Mouse (Mus musculus) forebrain, embryonic 15.5 days (tissue): ENCODE data around the gene Orai2. TPM values are rescaled to one million over a fixed set of nuclear protein-coding genes. Genes with fewer than 3 reads are reported as not detected.

Experiments used
- ATAC-seq: fragments of 200-750 bp; cut with Nextera tagmentation; replicated peaks from 2 replicates; pipeline ENCODE4 v1.8.0; 2017; ENCODE audit warnings: mild to moderate bottlenecking, moderate TSS enrichment, moderate library complexity
- H3K27ac ChIP-seq: fragments of 300-500 bp; sonication (generic); replicated peaks from 2 replicates; pipeline ENCODE4 v1.5.1; 2015; ENCODE audit warnings: mild to moderate bottlenecking, inconsistent platforms
- H3K27me3 ChIP-seq: fragments of 300-500 bp; sonication (generic); 2 replicates; pipeline ENCODE4 v1.6.1; 2015; ENCODE audit warnings: inconsistent platforms
- H3K36me3 ChIP-seq: fragments of 300-500 bp; sonication (generic); 2 replicates; pipeline ENCODE4 v1.6.1; 2015; ENCODE audit warnings: mild to moderate bottlenecking, inconsistent platforms
- H3K4me1 ChIP-seq: fragments of 300-500 bp; sonication (generic); 2 replicates; pipeline ENCODE4 v1.6.1; 2015; ENCODE audit warnings: inconsistent platforms
- H3K4me2 ChIP-seq: fragments of 300-500 bp; sonication (generic); replicated peaks from 2 replicates; pipeline ENCODE4 v1.6.1; 2015; ENCODE audit warnings: mild to moderate bottlenecking, inconsistent platforms
- H3K4me3 ChIP-seq: fragments of 300-500 bp; sonication (generic); 2 replicates; pipeline ENCODE4 v1.5.1; 2015; ENCODE audit warnings: mild to moderate bottlenecking, inconsistent platforms
- H3K9ac ChIP-seq: fragments of 300-500 bp; sonication (generic); replicated peaks from 2 replicates; pipeline ENCODE4 v1.6.1; 2015; ENCODE audit warnings: mild to moderate bottlenecking, inconsistent platforms
- H3K9me3 ChIP-seq: fragments of 300-500 bp; sonication (generic); 2 replicates; pipeline ENCODE4 v1.6.1; 2016; ENCODE audit warnings: inconsistent platforms
- WGBS: fragments of 180-500 bp; shearing (Covaris S2); methylation state at CpG from one replicate; pipeline ENCODE4 v1.1.7; 2015; ENCODE audit warnings: mixed read lengths; 5-methylcytosine and 5-hydroxymethylcytosine counted together
- polyA plus RNA-seq: library from polyadenylated mRNA; unstranded; fragments of >200 nt; fragmentation: Nextera tagmentation; extraction: Ambion mirVana; gene quantifications from 2 replicates; pipeline ENCODE4 v1.2.1, GENCODE M21; 2015

Gene Orai2
- polyA plus RNA-seq, 1 experiment from 2014 or later = 39.1 TPM

DNA sequence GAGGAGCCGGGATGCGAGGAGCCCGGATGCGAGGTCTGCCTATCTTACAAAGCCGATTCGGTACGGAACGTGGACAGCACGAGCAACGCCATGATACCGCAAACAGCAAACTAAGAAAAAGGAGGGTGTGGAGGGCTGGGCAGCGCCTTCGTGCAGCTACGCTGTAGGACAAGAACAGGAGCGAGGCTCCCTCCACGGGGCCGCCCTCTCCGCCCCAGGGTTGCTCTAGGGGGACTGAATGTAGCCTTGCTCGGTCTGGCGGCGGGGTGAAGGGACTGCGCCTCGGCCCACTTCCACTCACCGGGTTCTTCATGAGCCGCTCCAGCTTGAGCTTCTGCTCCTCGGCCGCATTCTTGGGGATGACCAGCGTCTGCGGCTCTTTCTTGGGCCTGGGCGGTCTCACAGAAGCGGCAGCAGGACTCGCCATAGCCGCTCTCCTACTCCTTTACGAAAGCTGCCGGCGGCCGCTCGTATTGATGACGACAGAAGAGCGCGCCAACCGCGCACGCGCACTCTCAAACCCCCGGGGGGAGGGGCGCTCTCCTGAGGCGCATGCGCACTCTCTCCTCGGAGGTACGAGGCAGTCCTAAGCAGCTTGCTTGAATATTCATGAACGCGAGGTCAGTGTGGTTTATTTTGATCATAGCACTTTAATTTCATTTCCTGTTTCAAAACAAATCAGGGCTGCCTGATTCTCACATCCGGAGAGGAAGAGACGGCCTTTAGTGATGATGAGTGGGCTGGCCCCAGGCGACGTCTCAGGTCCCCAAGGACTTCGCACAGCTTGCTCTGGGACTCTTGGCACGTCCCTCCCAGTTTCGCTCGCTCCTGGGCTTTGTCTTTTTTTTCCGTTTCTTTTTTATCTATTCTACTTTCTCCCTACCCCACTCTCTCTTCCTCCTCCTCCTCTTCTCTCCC, 28.2 kb upstream of the Orai2 start, which contains the start of gene Prkrip1:
TSS of gene Prkrip1 (minus strand) at position 490 of the 918 bp plus-strand sequence.
- Histone ChIP-seq H3K27ac (peak within 1 kb of the TSS; percentile 92), H3K27me3 (no peaks in the 10 kb centered on the region), H3K4me2 (peak within 1 kb of the TSS; percentile 93), H3K4me3 (peak within 1 kb of the TSS; percentile 97), H3K4me1 (peaks cover 13% of the 10 kb centered on the region), H3K9ac (peak within 1 kb of the TSS; percentile 83), H3K9me3 (no peaks in the 10 kb centered on the region), H3K36me3 (peaks cover 32% of the 10 kb centered on the region)
- WGBS = under 1% methylated on average over 62 of the region's 62 CpGs
- ATAC-seq = peak; percentile 87

GRCm38 (mm10) chr5:136191870-136192269, 21.4 kb upstream of the Orai2 start:
- H3K9ac ChIP-seq = no peak overlapping the region
- H3K4me1 ChIP-seq = no peaks in the 10 kb centered on the region
- H3K4me2 ChIP-seq = no peak overlapping the region
- peaks cover 87% of the 10 kb centered on the region for H3K36me3 ChIP-seq
- H3K9me3 ChIP-seq = no peaks in the 10 kb centered on the region
- WGBS = 85% methylated on average over 7 of the region's 7 CpGs
- no peak overlapping the region for H3K27ac ChIP-seq
- ATAC-seq = no peak
- H3K27me3 ChIP-seq = no peaks in the 10 kb centered on the region
- no peak overlapping the region for H3K4me3 ChIP-seq

DNA sequence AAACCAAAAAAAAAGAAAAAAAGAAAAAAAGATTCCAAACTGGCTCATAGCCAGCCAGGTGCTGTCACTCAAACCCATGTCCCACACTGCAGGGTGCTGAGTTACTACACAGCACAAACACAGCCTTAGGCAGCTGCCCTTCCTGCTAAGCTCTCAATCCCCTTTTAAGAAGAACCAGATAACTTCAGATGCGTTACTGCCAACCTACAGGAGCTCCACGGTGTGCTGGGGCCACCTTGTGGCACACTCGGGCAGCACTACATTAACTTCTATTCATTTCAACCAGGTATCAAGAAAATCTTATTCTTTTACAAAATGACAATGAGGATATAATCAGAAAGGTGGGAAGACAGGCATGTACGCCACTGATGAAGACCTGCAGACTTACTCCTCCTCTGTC, 16.2 kb upstream of the Orai2 start:
- H3K36me3 ChIP-seq = peaks cover 61% of the 10 kb centered on the region
- no peaks in the 10 kb centered on the region for H3K4me1 ChIP-seq
- 40% methylated on average over 4 of the region's 4 CpGs for WGBS
- no peak overlapping the region for H3K27ac ChIP-seq
- no peak overlapping the region for H3K4me2 ChIP-seq
- no peak for ATAC-seq
- H3K27me3 ChIP-seq = no peaks in the 10 kb centered on the region
- H3K9ac ChIP-seq = no peak overlapping the region
- no peaks in the 10 kb centered on the region for H3K9me3 ChIP-seq
- H3K4me3 ChIP-seq = no peak overlapping the region

DNA sequence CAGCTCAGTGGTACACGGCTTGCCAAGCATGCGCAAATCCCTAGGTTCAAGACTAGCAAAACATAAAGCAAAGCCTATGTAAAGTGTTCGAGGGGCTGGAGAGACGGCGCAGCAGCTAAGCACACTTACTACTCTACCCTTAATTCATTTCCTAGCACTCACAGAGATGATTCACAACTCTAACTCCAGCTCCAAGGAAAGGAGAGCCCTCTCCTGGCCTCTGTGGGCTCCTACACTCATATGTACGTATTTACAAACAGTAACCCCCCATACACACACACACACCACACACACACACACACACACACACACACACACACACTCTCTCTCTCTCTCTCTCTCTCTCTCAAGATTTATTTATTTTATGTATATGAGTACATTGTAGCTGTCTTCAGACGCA, 13.3 kb upstream of the Orai2 start:
- H3K4me1 ChIP-seq = no peaks in the 10 kb centered on the region
- H3K27ac ChIP-seq = no peak overlapping the region
- no peaks in the 10 kb centered on the region for H3K9me3 ChIP-seq
- H3K4me2 ChIP-seq = no peak overlapping the region
- H3K36me3 ChIP-seq = peaks cover 61% of the 10 kb centered on the region
- no peak overlapping the region for H3K9ac ChIP-seq
- H3K4me3 ChIP-seq = no peak overlapping the region
- ATAC-seq = no peak
- no peaks in the 10 kb centered on the region for H3K27me3 ChIP-seq
- WGBS = 91% methylated on average over 7 of the region's 7 CpGs

- Histone ChIP-seq H3K27ac (no peak overlapping the region), H3K9me3 (no peaks in the 10 kb centered on the region), H3K36me3 (peaks cover 56% of the 10 kb centered on the region), H3K4me1 (no peaks in the 10 kb centered on the region), H3K4me3 (no peak overlapping the region), H3K4me2 (no peak overlapping the region), H3K9ac (no peak overlapping the region), H3K27me3 (no peaks in the 10 kb centered on the region)
- no peak for ATAC-seq
- 98% methylated on average over 4 of the region's 4 CpGs for WGBS
Measured at GRCm38 (mm10) chr5:136182830-136183229, 12.3 kb upstream of the Orai2 start.

DNA sequence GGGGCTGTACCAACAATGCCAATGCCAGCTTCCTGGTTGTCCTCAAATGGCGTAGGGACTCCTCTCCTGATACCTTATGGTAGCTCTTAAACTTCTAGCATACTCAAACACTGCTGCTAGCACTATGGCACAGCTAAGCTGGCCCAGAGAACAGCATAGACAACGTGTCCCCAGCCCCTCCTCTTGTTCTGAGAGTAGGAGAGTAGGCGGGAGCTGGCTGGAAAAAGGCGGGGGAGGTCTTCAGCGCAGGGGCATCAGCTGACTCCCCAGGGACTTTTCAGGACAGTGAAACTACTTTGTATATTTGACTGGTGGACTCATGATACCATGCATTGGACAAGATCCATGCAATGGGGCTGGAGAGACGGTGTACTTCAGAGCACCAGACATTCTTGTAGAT, 11.5 kb upstream of the Orai2 start:
- Histone ChIP-seq H3K4me2 (no peak overlapping the region), H3K27me3 (no peaks in the 10 kb centered on the region), H3K9me3 (no peaks in the 10 kb centered on the region), H3K36me3 (peaks cover 53% of the 10 kb centered on the region), H3K27ac (no peak overlapping the region), H3K4me3 (no peak overlapping the region), H3K9ac (no peak overlapping the region), H3K4me1 (no peaks in the 10 kb centered on the region)
- ATAC-seq = no peak
- 92% methylated on average over 6 of the region's 6 CpGs for WGBS

DNA sequence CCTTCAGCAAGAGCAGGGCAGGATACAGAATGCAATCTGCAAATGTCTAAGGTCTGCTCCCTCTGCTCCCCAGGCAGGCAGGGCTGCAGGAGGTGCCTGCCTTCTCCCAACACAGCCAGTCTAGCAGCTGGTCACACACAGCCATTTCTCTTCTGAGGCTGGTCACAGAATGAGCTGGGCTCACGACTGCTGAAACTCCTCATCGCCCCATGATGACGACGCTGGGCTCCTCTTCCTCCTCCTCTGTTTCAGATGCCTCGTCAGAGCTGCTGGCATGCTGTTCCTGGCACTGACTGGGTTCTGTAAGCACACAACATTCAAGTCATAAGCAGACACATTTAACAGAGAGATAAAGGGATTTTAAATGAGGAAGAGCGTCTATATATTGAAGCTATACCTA, 10.7 kb upstream of the Orai2 start:
- peaks cover 48% of the 10 kb centered on the region for H3K36me3 ChIP-seq

GRCm38 (mm10) chr5:136179594-136179993, 9.1 kb upstream of the Orai2 start:
- Histone ChIP-seq H3K9me3 (no peaks in the 10 kb centered on the region), H3K27me3 (no peaks in the 10 kb centered on the region), H3K4me3 (no peak overlapping the region), H3K4me1 (peaks cover 4% of the 10 kb centered on the region), H3K27ac (no peak overlapping the region), H3K36me3 (peaks cover 44% of the 10 kb centered on the region), H3K4me2 (no peak overlapping the region), H3K9ac (no peak overlapping the region)
- ATAC-seq = no peak
- 78% methylated on average over 5 of the region's 5 CpGs for WGBS

More for the DNA sequence above, 10.7 kb upstream of the Orai2 start:
- 94% methylated on average over 6 of the region's 6 CpGs for WGBS
- Histone ChIP-seq H3K4me1 (no peaks in the 10 kb centered on the region), H3K9me3 (no peaks in the 10 kb centered on the region), H3K4me2 (no peak overlapping the region), H3K27ac (no peak overlapping the region), H3K4me3 (no peak overlapping the region), H3K27me3 (no peaks in the 10 kb centered on the region), H3K9ac (no peak overlapping the region)
- ATAC-seq = no peak

DNA sequence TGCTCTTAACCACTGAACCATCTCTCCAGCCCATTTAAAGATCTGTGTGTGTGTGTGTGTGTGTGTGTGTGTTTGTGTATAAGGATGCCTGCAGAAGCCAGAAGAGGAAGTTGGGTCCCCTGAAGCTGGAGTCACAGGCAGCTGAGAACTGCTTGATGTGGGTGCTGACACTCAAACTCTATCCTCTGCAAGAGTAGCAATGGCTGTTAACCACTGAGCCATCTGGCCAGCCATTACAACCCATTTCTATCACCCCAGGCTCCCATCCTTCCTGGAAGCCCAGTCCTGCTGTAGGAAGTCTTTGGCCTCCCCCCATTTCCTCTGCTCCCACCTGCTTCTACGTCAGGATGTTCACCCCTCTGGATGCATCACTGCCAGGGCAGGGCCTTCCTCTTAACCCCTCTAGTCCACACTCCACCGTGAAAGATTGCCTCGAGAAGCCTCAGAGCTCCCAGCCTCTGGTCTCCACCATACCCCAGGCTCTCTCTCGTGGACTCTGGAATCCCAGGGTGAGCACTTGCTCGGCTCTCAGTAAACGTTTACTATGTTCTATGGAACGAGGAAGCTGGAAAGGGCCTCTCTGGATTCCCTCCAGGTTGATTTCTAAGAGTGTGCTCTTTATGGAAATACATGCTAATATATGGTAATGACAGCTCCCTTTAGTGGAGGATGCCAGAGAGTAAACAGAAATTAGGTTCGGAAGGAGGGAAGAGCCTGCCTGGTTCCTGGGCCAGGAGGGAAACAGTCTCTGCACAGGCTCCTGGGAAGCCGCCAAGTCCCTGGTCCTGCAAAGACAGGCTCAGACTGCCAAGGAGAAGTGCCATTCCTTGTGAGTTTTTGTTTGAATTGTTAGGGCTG, 3.3 kb upstream of the Orai2 start:
- Histone ChIP-seq H3K4me2 (0 out of 2 replicates have a peak overlapping the region, but pooled peaks have one; percentile 9), H3K9me3 (no peaks in the 10 kb centered on the region), H3K9ac (no peak overlapping the region; the same call in 1 of the 2 replicates), H3K4me1 (peaks cover 45% of the 10 kb centered on the region), H3K36me3 (peaks cover 5% of the 10 kb centered on the region; the same call in 1 of the 2 replicates), H3K27ac (peak overlapping the region; percentile 85), H3K4me3 (no peak overlapping the region), H3K27me3 (no peaks in the 10 kb centered on the region; the same call in 1 of the 2 replicates)
- peak; percentile 56 for ATAC-seq
- 18% methylated on average over 9 of the region's 9 CpGs for WGBS

- ATAC-seq = no peak
- WGBS = 82% methylated on average over 9 of the region's 9 CpGs
- H3K9ac ChIP-seq = no peak overlapping the region
- H3K36me3 ChIP-seq = peaks cover 4% of the 10 kb centered on the region
- no peaks in the 10 kb centered on the region for H3K9me3 ChIP-seq
- peaks cover 45% of the 10 kb centered on the region for H3K4me1 ChIP-seq
- no peak overlapping the region for H3K4me2 ChIP-seq
- H3K4me3 ChIP-seq = no peak overlapping the region
- no peaks in the 10 kb centered on the region; the same call in 1 of the 2 replicates for H3K27me3 ChIP-seq
- H3K27ac ChIP-seq = no peak overlapping the region
Measured at GRCm38 (mm10) chr5:136172939-136173338, 2.4 kb upstream of the Orai2 start.

DNA sequence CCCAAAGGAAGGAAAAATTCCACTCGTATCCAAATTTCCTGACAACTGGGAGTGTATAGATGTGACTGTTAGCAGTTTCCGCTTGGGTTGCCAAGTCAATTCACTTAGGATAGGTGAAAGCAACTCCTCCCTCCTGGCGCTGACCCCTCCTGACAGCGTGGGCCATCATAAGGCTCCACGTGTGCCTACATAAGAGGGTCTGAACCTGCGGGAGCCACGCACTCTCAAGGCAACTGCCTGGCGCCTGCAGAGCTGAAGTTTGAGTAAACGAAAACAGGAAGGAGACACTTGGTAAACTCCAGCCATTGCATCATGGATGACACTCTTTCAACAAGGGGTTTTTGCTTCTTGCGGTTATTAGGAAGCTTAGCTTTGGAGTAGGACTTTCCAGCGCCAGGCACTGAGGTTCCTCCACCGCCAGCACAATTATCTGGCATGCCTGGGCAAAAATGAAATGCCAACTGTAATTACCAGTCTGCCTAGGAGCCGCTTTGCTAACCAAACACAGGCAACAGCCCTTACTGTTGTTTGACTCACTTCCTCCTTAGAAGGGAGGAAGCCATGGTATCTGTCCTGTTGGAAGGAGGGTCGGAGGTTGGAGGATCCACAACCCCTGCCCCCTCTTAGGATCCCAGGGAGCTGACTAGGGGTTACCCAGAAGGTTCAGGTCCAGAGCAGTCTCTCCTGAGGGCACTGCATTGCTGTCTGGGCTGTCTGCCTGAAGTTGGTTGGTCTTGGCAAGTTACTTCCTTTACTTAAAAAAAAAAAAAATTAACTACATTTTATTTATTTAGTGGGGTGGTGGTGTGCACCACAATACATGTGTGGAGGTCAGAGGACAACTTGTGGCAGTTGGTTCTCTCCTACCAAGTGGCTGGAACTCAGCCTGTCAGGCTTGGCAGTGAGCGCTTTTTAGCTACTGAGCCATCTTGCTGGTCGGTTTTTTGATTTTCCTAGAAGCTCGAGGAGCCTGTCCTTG, 1.1 kb upstream of the Orai2 start:
- no peak for ATAC-seq
- Histone ChIP-seq H3K36me3 (peaks cover 12% of the 10 kb centered on the region), H3K4me1 (peaks cover 45% of the 10 kb centered on the region), H3K27ac (peak overlapping the region; percentile 83), H3K4me3 (peak overlapping the region; percentile 68), H3K9ac (peak overlapping the region; percentile 79), H3K4me2 (peak overlapping the region; percentile 95), H3K27me3 (no peaks in the 10 kb centered on the region; the same call in 1 of the 2 replicates), H3K9me3 (no peaks in the 10 kb centered on the region)
- WGBS = 36% methylated on average over 17 of the region's 17 CpGs
